Comparison of ENCODE assay signal across 8 mouse cellular contexts in the genomic region with DNA sequence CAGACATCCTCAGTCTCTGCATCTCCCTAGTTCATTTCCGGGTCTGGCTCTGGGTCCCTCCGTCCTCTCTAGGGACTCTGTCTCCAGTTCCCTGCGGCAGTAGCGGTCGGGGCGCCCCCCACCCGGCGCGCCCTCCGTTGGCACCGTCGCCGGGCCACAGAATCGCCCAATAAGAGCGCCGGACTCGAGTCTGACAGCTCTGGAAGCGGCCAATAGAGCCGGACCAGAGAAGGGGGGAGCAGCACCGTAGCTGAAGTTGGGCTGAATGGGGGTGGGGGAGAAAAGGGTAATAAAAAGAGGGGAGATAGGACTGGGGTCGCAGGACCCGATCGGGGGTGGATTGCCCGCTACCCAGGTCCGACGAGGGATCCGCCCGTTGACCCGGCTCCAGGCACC. TPM values are rescaled to one million over a fixed set of nuclear protein-coding genes. Genes with fewer than 3 reads are reported as not detected.
A peak's percentile ranks its signal among the peaks of the same experiment; 100 is the strongest.
DNase-seq lines count a peak whose midpoint lies in the region; ATAC-seq lines count a peak whose summit lies in the region.
"Had no signal": no experiment of that assay in that cellular context is flagged by ENCODE, and none has a peak within 500 bp of the region (broad histone marks: within the 10 kb centered on the region; RNA-seq: fewer than 3 reads in every experiment).

No protein-coding gene starts in this region.

- ATAC-seq in embryonic facial prominence, embryonic 13.5 days (ENCODE audit: insufficient number of reproducible peaks, insufficient read depth, low FRiP score, low TSS enrichment, low read depth), result peak; percentile 69
- peak; percentile 76 for ATAC-seq in midbrain, embryonic 12.5 days (ENCODE audit: low FRiP score, low read depth)
- no peak for ATAC-seq in CD4-positive, CD25-positive, alpha-beta regulatory T cell, adult 4 months

- peaks cover 43% of the 10 kb centered on the region for H3K4me1 ChIP-seq in embryonic facial prominence, embryonic 13.5 days
- peaks cover 27% of the 10 kb centered on the region for H3K4me1 ChIP-seq in midbrain, embryonic 12.5 days

- H3K27ac ChIP-seq in embryonic facial prominence, embryonic 13.5 days, result peak overlapping the region; percentile 78
- peak overlapping the region; percentile 86 for H3K27ac ChIP-seq in midbrain, embryonic 12.5 days (replicated peaks)

- H3K27me3 ChIP-seq in embryonic facial prominence, embryonic 13.5 days, result peaks cover 75% of the 10 kb centered on the region
- H3K27me3 ChIP-seq in midbrain, embryonic 12.5 days, result peaks cover 72% of the 10 kb centered on the region

- intact Hi-C loops in heart, postnatal 25 days (cut with DNase I), result loop anchor here (2.0 to 5.0 kb wide), 3 partner anchors 43 to 117 kb away; no protein-coding TSS in a partner anchor
- intact Hi-C loops in left cerebral cortex, postnatal 25 days (cut with DNase I), result no loop called here

- peak; percentile 10 for DNase-seq in ES-CJ7 (ENCODE audit: low read depth, low spot score)
- peak; percentile 31 for DNase-seq in adrenal gland, postnatal 25 days
- DNase-seq in heart, postnatal 25 days (ENCODE audit: low spot score), result peak; percentile 35
- DNase-seq in left cerebral cortex, postnatal 25 days (ENCODE audit: low spot score in 2 of 2), result peak; percentile 65 to 74

- no peaks in the 10 kb centered on the region for H3K9me3 ChIP-seq in embryonic facial prominence, embryonic 13.5 days
- no peaks in the 10 kb centered on the region for H3K9me3 ChIP-seq in midbrain, embryonic 12.5 days

- H3K36me3 ChIP-seq in embryonic facial prominence, embryonic 13.5 days, result 0 out of 2 replicates have a peak, but pooled peaks cover 3% of the 10 kb centered on the region
- H3K36me3 ChIP-seq in midbrain, embryonic 12.5 days, result no peaks in the 10 kb centered on the region

- H3K4me3 ChIP-seq in embryonic facial prominence, embryonic 13.5 days, result peak overlapping the region; percentile 75
- H3K4me3 ChIP-seq in midbrain, embryonic 12.5 days, result peak overlapping the region; percentile 76
- H3K4me3 ChIP-seq: myocyte had no signal

- peak overlapping the region; percentile 91 for H3K4me2 ChIP-seq in embryonic facial prominence, embryonic 13.5 days
- H3K4me2 ChIP-seq in midbrain, embryonic 12.5 days (replicated peaks), result peak overlapping the region; percentile 94

- WGBS in embryonic facial prominence, embryonic 13.5 days, result under 1% methylated on average over 29 of the region's 29 CpGs
- WGBS in midbrain, embryonic 12.5 days, result under 1% methylated on average over 29 of the region's 29 CpGs

- H3K9ac ChIP-seq in embryonic facial prominence, embryonic 13.5 days, result peak overlapping the region; percentile 80
- peak overlapping the region; percentile 86 for H3K9ac ChIP-seq in midbrain, embryonic 12.5 days (replicated peaks)

RNA-seq across cellular contexts. Expression of a gene that starts 0.4 kb away (rescaled TPM):
- 4.6 and 7.2 TPM in 2 replicates for total RNA-seq in adrenal gland, postnatal 25 days (2021)
- 3.0 and 3.9 TPM in 2 replicates for polyA plus RNA-seq in embryonic facial prominence, embryonic 13.5 days (2015; fragmentation: Nextera tagmentation; extraction: Ambion mirVana)
- total RNA-seq in heart, postnatal 25 days (2021), result 10 to 100 TPM; 54.8 to 55.3 TPM
- total RNA-seq in left cerebral cortex, postnatal 25 days (2021), result 100 to 1,000 TPM in 1 of 2 experiments, 10 to 100 TPM in 1; 96.4 to 179 TPM
- polyA plus RNA-seq in midbrain, embryonic 12.5 days (2016; fragmentation: Nextera tagmentation; extraction: Ambion mirVana), result 3.2 and 3.6 TPM in 2 replicates
- polyA plus RNA-seq in CD4-positive, CD25-positive, alpha-beta regulatory T cell, adult 4 months (2017; shearing (Covaris generic)), result under 1 TPM; 0.08 to 0.14 TPM
- polyA plus RNA-seq: myocyte had no signal

Comparison
In these comparisons a context has a peak if more than half of its experiments do, and no peak if none do; other contexts are left out.
1. DNase-seq: peak in every context shown above with its lines; median percentile 70 in left cerebral cortex, postnatal 25 days; 35 in heart, postnatal 25 days; 31 in adrenal gland, postnatal 25 days; 10 in ES-CJ7.